Mouse (Mus musculus) liver, embryonic 11.5 days (tissue): ENCODE data around the gene Arg1. TPM values are rescaled to one million over a fixed set of nuclear protein-coding genes. Genes with fewer than 3 reads are reported as not detected.

Experiments
- ATAC-seq: fragments of 200-750 bp; cut with Nextera tagmentation; replicated peaks from 2 replicates; pipeline ENCODE4 v1.8.0; 2017; ENCODE audit warnings: moderate number of reproducible peaks, mild to moderate bottlenecking, moderate TSS enrichment, moderate library complexity; ENCODE audit not compliant: low FRiP score
- DNase-seq: peaks from one replicate; pipeline ENCODE4 v3.0.0-alpha.2; 2017; ENCODE audit warnings: low spot score
- H3K27ac ChIP-seq: fragments of 300-500 bp; sonication (generic); 2 replicates; pipeline ENCODE4 v1.5.1; 2014; ENCODE audit warnings: mild to moderate bottlenecking, low read depth, low read length, control low read depth
- H3K27me3 ChIP-seq: fragments of 300-500 bp; sonication (generic); replicated peaks from 2 replicates; pipeline ENCODE4 v1.6.1; 2014; ENCODE audit warnings: low read length, mixed read lengths; ENCODE audit not compliant: control insufficient read depth, insufficient read depth
- H3K36me3 ChIP-seq: fragments of 300-500 bp; sonication (generic); 2 replicates; pipeline ENCODE4 v1.6.1; 2014; ENCODE audit warnings: mild to moderate bottlenecking, low read length, moderate library complexity, mixed read lengths; ENCODE audit not compliant: control insufficient read depth, insufficient read depth
- H3K4me1 ChIP-seq: fragments of 300-500 bp; sonication (generic); replicated peaks from 2 replicates; pipeline ENCODE4 v1.6.1; 2014; ENCODE audit warnings: low read length, mixed read lengths; ENCODE audit not compliant: control insufficient read depth, insufficient read depth
- H3K4me2 ChIP-seq: fragments of 300-500 bp; sonication (generic); 2 replicates; pipeline ENCODE4 v1.6.1; 2014; ENCODE audit warnings: mild to moderate bottlenecking, control low read depth, moderate library complexity
- H3K4me3 ChIP-seq: fragments of 300-500 bp; sonication (generic); 2 replicates; pipeline ENCODE4 v1.5.1; 2014; ENCODE audit warnings: low read depth, low read length, control low read depth
- H3K9ac ChIP-seq: fragments of 300-500 bp; sonication (generic); 2 replicates; pipeline ENCODE4 v1.6.1; 2014; ENCODE audit warnings: low read depth, low read length, control low read depth
- H3K9me3 ChIP-seq: fragments of 300-500 bp; sonication (generic); 2 replicates; pipeline ENCODE4 v1.6.1; 2016; ENCODE audit warnings: low read length, inconsistent platforms, mixed read lengths; ENCODE audit not compliant: control insufficient read depth
- WGBS: fragments of 180-500 bp; shearing (Covaris S2); extraction: QIAGEN DNeasy Blood & Tissue Kit; methylation state at CpG from one replicate; pipeline ENCODE4 v1.1.7; 2014; 5-methylcytosine and 5-hydroxymethylcytosine counted together
- microRNA-seq: library from miRNA; unstranded; fragments of <30 nt; microRNA quantifications from one replicate; pipeline ENCODE4, GENCODE M21; 2017; ENCODE audit warnings: borderline number of aligned reads
- polyA plus RNA-seq: library from polyadenylated mRNA; unstranded; fragments of >200 nt; fragmentation: Nextera tagmentation; extraction: Ambion mirVana; gene quantifications from 2 replicates; pipeline ENCODE4 v1.2.1, GENCODE M21; 2014

The Arg1 gene
- polyA plus RNA-seq, 1 experiment from 2014 or later = 5.5 TPM

DNA sequence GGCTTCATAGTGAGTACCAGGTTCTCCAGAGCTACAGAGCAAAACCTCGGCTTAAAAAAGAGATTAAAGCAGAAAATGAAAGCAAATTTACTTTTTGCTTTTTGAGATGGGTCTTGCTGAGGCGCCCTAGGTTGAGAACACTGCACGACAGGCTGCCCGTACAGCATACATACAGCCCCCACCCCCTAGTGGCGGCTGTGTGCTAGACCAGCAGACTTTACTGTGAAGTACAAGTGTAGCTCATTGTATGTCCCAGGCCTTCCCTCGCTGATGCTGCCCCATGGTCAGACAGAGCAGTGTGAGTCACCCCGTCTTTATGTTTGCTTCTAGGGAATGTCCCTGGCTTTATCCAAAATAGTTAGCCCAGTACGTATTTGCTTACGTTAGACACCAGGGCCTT, 41.3 kb downstream of the Arg1 start:
- Histone ChIP-seq H3K4me3 (no peak overlapping the region), H3K4me2 (no peak overlapping the region), H3K4me1 (no peaks in the 10 kb centered on the region), H3K27ac (no peak overlapping the region), H3K36me3 (peaks cover 32% of the 10 kb centered on the region; the same call in 1 of the 2 replicates), H3K9me3 (no peaks in the 10 kb centered on the region), H3K9ac (no peak overlapping the region), H3K27me3 (no peaks in the 10 kb centered on the region)
- 83% methylated on average over 9 of the region's 9 CpGs for WGBS
- ATAC-seq (no peak), DNase-seq (no peak)

DNA sequence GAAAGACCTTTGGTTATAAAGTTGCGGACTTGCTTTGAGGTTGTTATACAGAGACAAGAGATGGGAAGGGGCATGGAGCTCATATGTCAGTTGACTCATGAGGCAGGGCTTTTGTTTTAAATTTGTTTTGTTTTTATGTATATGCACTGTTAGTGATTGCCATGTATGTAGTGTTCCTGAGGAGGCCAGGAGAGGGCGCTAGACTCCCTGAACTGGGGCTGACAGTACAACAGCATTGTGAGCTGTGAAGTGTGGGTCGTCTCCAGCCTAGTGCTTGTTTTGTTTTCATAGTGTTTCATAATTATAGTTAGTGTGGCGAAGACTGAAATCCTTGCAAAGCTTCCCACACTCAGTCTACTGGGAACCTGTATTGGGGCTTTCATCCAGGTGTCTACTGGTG, 53.7 kb downstream of the Arg1 start:
- Histone ChIP-seq H3K4me3 (no peak overlapping the region), H3K27me3 (no peaks in the 10 kb centered on the region), H3K36me3 (peaks cover 28% of the 10 kb centered on the region), H3K9me3 (no peaks in the 10 kb centered on the region), H3K27ac (no peak overlapping the region), H3K9ac (no peak overlapping the region), H3K4me1 (no peaks in the 10 kb centered on the region), H3K4me2 (no peak overlapping the region)
- 77% methylated on average over 4 of the region's 4 CpGs for WGBS
- no peak for ATAC-seq
- no peak for DNase-seq

DNA sequence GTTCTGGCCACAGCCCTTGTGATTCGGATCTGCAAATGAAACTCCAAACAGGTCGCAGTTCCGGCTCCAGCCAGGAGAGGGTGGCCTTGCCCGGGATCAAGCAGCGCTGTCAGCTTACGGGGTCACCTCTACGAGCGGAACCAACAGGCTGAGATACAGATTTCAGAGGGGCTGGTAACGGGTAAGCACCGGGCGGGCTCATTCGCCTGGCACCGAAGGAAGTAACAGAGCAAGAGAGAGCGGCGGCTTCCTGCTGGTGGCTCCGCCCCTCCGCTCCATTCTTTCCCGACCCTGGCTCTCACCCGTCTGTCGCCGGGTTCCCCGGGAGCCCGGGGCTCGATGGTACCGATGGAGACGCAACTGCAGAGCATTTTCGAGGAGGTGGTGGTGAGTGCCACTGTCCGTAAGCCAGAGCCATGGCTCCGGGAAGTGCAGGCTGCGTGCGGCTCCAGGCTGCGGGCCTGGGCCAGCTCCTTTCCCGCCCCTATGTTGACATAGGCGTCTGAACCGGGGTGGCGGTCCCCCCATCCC, 57.5 kb downstream of the Arg1 start, which contains the start of gene Med23:
Gene Med23 (plus strand): TSS at position 227 of the 531 bp plus-strand sequence.
- peaks cover 11% of the 10 kb centered on the region for H3K36me3 ChIP-seq
- H3K27ac ChIP-seq = peak within 1 kb of the TSS; percentile 52; the same call in 1 of the 2 replicates
- H3K9ac ChIP-seq = peak within 1 kb of the TSS; percentile 87
- no peaks in the 10 kb centered on the region for H3K4me1 ChIP-seq
- 0% methylated on average over 36 of the region's 36 CpGs for WGBS
- H3K9me3 ChIP-seq = no peaks in the 10 kb centered on the region
- peak within 1 kb of the TSS; percentile 91 for H3K4me3 ChIP-seq
- DNase-seq (peak; percentile 95), ATAC-seq (peak; percentile 100)
- peak within 1 kb of the TSS; percentile 72 for H3K4me2 ChIP-seq
- no peaks in the 10 kb centered on the region for H3K27me3 ChIP-seq

Small RNA genes within 50 kb of the gene (microRNA-seq; reads per million reads assigned to microRNA genes)
- gene Mir6905 = not detected

Other genes with a start within 250 kb of the Arg1 start
- 2.7 TPM in 2 replicates for gene Enpp1, start 215.3 kb downstream of the Arg1 start, polyA plus RNA-seq
- gene Enpp3, start 84.7 kb downstream of the Arg1 start, polyA plus RNA-seq = 2.2 and 2.4 TPM in 2 replicates
- gene Med23, start 57.5 kb downstream of the Arg1 start, polyA plus RNA-seq = 20.0 and 22.0 TPM in 2 replicates